Mouse (Mus musculus): ENCODE results near the gene Tor1aip2.

Tor1aip2 gene

DNA sequence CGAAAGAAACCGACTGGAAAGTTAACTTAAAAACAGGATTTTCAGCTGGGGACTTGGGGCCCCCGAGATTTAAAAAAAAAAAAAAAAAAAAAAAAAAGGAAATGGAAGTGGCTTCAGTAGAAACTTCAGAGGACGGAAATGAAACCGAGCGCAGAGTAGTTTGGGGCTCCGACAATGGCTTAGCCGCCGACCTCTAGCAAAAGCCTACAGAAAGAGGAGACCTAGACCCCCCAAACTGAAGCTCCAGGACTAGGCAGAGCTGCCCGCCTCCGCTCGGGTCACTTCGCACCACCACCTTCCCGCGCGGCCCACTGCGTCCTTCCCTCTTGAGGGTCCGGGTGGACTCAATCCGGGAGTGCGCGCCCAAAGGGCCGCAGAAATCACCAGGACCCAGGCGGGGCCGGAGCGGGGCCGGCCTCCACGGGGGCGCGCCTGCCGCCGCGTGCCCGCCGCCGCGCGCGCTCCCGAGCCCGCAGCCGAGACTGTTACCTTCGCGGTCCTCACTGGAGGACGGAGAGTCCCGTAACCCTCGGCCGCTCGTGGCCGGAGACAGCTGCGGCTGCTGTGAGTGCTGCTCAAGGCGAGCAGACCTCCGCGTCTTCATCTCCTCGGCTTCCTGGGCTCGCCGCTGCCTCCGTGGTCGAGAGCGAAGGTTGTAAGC lies at the start of gene Tor1aip2:
Gene Tor1aip2 (plus strand): TSS at position 135 of the 661 bp plus-strand sequence.
- DNase-seq (ENCODE audit: low read depth, low spot score), result peak; percentile 83

DNA sequence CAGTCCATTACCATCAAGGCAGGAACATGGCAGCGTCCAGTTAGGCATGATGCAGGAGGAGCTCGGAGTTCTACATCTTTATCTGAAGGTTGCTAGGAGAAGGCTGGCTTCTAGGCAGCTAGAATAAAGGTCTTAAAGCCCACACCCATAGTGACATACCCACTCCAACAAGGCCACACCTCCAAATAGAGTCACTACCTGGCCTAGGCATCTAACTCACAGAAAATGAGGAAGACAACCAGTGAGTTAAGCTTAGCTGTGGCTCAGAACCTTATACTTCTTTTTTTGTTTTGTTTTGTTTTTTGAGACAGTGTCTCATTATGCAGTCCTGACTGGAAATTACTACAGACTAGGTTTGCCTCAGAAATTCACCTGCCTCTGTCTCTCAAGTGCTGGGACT lies 47.6 kb upstream of the Tor1aip2 start:
- DNase-seq (ENCODE audit: low read depth, low spot score), result no peak

DNA sequence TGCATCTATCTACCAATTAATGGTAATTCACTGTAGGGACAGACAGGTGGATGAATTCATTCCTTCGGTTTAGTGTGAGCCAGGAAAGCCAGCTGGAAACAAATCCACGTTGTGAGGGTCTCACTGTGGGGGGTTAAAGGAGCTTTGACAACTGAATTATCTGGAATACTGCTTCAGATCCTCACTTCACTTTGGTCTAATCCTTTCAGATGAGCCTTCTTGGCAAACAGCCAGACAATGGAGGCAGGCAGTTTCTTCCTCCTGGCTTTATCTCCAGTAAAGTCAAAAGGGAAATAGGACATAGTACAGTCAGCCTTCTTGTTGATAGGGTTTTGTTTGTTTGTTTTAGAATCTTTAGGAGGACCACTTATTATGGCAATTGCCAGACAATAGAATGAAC lies 45.8 kb upstream of the Tor1aip2 start:
- DNase-seq (ENCODE audit: low read depth, low spot score), result no peak

DNA sequence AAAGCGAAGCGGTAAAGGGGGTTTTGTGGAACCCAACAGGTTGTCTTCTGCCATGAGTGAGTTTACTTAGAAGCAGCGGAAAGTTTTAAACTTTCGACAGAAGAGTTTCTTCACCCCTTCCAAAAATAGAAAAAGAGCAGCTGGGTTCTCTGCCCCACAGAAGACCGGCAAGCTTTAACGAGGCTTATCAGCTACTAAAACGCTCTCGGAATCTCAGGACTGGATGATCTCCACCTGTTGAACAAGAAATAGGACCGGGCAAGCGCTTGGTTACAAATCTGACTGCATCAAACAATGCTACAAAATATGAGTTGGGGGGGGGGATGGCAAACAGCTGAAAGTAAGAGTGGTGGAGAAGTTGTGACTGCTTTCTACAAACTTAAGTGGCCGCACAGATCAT lies 44.8 kb upstream of the Tor1aip2 start:
- DNase-seq (ENCODE audit: low read depth, low spot score), result no peak

DNA sequence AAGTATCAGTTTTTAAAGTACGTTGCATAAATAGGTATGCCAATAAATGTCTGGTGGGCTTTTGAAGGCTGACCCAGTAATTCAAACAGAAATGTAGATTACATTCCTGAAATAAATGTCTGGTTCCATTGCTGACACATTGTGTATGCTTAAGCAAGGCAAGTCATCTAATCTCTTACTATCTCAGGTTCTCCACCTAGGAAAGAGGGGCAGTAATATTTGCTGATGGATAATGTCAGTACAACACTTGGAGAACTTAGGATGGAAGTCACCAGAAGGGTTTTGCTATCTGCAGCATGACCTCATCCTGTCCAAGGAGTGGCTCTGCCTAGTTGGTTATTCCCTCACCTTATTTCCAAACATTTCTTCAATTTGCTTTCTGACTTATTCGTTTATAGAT lies 40.7 kb upstream of the Tor1aip2 start:
- no peak for DNase-seq (ENCODE audit: low read depth, low spot score)

DNA sequence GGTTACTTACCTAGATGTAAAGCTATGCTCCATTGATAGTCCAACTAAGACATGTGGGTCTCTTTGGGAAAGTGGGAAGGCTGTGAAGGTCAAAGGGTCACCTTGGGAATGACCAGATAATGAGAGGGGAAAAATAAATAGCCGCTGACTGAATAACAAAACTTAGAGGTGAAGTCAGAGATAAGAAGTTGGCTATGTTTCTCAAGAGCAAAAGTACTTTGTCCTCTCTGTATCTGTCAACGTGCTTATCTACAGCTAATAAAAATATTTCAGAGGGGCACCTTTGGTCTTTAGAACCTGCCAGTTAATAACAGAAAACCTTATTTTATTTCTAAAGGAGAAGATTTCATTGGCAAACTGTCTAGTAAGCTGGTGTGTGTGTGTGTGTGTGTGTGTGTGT lies 39.6 kb upstream of the Tor1aip2 start:
- DNase-seq (ENCODE audit: low read depth, low spot score), result no peak

DNA sequence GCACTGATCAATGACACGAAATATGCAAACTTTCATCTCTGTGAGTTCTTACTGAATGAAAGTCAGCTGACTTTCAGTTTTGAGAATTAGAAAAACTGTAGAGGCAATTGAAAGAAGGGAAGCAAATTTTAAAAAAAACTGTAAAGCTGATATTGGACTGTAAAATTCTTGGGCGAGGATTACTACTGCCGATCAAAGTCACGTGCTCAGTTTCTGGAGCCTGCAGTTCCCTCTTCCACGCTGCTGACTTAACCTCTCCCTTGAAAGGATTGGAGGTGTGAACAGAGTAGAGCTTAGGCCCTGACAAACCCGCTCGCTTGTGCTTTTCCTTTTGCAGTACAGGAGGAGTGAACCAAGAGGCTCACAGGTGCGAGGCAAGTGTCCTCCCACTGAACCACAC lies 32.8 kb upstream of the Tor1aip2 start:
- DNase-seq (ENCODE audit: low read depth, low spot score), result no peak

DNA sequence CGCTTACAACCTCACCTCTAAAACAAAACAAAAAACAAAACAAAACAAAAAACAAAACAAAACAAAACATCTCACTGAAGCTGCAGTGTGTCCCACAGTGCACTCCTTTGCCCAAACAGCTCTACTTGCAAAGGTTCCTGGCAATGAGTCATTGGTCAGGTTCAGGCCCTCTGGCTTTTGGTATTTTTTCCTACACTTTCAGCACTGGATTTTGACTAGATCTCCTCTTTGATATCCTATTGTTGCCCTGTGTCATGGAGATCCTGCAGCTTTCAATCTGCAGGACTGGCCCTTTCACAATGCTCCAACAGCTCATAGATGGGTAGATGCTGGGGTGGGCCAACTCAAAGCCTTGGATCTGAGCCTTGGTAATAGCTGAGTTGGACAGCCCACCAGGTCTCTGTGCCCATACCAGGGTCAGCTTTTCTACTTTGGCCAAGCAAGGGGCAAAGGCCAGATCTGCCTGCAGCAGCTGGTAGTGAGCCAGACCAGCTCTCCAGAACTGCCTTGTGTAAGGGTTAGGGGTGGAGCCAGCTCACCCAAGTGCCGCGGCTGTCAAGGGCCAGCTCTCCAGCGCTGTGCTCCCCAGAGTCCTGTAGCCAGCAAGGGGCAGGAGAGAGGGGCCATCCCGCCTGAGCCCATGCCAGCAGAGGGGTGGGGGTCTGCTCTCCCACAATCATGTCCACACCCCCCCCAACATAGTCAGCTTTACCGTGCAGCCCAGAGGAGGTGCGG lies 31.8 kb upstream of the Tor1aip2 start:
- no peak for DNase-seq (ENCODE audit: low read depth, low spot score)

DNA sequence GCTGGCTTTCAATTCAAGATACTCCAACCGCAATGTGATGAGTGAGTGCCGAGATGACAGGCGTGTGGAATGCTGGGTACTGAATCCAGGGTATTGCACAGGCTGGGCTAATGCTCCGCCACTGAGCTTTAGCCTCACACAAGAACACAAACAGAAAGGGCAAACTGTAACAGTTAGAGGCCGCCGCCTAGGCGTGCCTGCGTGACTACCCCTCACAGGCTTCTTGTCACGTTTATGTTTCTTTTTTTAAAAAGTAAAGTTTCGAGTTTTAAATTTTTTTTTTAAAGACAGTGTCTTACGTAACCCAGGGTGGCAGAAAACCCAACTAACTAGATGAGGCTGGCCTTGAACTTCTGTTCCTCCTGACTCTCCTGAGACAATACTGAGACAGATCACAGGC lies 29.3 kb upstream of the Tor1aip2 start:
- no peak for DNase-seq (ENCODE audit: low read depth, low spot score)

DNA sequence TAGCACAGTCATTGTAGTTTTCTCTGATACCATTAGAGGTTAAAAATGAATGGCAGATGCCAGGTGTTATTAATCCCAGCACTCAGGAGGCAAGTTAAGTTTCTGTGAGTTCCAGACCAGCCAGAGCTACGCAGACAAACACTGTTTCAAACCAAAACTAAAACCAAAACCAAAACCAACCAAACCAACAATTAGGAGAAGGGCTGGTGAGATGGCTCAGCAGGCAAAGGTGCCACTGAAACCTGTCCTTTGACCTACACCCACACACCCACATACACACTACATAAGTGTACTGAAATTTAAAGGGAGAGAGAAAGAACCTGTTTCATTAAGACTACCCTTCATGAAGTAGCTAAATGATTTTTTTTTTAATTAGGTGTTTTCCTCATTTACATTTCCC lies 26.2 kb upstream of the Tor1aip2 start:
- peak; percentile 33 for DNase-seq (ENCODE audit: low read depth, low spot score)

DNA sequence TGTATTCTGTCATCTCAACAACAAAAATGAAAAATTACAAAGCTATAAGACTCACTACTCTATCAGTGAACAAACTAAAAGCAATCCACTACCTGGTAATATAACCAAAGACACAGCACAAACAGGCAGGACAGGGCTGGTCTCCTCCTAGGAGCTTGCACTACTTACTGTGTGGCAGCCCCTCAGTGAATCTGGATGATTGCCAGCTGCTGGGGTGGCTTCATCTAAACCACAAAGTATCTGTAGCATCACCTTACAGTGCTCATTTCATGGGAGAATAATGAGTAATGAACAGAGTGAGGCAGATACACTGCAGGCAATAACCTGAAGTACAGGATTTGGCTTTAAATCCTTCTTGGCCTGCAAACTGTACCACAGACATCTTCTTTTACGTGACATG lies 15.4 kb upstream of the Tor1aip2 start:
- DNase-seq (ENCODE audit: low read depth, low spot score), result no peak

DNA sequence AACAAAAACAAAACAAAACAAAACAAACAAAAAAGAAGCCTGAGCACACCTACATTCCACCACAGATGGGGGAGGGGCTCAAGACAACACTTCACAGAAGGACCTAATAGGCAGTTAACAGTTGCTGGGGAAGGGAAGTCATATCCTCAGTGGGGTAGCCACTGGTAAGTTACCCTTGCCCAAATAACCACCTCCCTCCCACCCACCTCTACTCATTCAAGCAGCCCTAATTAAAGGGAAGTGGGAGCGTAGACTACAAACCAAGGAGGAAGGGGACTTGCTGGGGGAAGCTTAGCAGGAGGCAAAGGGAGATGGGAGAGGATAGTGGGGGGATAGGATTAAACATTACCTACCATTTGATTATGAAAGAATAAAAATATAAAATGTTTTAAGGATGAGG lies 14.8 kb upstream of the Tor1aip2 start:
- DNase-seq (ENCODE audit: low read depth, low spot score), result no peak

DNA sequence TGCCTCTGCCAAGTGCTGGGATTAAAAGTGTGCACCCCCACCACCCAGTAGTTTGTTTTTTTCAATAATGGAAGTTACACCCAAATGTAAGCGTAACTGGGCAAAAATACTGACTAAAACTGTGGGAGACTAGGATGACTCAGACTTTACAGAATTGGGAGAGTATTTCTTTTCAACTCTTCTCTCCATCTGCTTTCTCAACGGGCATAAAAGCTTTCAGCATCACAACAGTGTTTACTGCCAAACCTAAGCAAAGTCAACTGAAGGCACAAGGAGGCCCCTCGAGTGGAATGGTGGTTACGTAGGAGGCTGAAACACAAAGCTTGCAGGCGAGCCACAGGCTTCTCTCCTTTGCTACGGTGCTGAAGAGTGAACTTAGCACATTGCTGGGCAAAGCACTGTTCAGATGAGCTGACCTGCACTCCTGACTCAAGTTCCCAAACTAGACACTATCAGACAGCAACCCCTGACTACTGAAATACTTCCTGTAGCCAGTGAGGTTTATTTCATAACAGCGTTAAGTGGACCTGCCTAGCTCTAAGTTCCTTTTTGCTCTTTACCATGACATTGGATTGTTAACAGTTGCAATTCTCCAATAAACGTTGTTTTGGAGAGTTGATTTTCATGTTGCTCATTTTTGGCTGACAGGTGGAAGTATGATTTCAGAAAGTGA lies 10.2 kb upstream of the Tor1aip2 start:
- DNase-seq (ENCODE audit: low read depth, low spot score), result no peak

DNA sequence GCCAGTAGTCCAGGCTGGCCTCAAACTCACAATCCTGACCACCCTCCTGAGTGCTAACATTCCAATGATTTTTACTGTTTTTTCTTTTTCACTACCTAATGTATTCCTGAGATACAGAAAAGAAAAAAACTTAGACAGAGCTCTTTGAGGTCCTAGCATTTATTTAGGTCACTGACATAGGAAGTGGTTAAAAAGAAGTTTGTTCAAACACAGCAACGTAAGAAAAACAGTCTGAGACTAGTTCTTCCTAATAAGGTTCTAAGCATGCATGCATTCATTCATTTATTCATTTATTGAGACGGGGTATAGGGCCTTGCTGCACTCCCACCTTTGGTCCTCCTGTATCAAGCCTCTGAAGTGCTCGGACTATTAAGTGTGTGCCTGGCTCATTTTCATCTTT lies 7.4 kb upstream of the Tor1aip2 start:
- DNase-seq (ENCODE audit: low read depth, low spot score), result peak; percentile 26

DNA sequence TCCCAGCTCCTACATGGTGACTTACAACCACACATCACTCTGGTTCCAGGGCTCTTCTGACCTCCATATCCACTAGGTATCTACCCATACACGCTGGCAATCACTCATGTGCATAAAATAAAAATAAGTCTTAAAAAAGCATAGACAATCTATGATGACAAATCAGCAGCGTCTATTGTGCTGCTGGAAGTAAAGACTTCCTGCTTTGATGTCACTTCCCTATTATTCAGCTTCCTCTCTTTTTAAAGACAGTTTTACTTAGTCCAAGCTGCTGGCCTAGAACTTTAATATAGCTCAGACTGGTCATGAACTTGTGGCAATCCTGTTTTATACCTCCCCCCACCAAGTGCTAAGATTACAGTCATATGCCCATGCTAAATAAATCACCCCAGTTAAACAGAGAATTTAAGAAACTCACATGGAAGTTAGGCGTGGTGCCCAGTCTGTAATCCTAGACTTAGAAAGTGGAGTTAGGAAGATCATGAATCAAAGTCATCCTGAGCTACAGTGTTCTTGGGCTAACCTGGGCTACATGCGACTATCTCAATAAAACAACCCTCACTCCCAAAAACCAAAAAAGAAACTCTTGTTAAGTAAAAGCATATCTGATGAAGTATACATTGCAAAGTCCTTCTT lies 6.7 kb upstream of the Tor1aip2 start:
- DNase-seq (ENCODE audit: low read depth, low spot score), result peak; percentile 10

DNA sequence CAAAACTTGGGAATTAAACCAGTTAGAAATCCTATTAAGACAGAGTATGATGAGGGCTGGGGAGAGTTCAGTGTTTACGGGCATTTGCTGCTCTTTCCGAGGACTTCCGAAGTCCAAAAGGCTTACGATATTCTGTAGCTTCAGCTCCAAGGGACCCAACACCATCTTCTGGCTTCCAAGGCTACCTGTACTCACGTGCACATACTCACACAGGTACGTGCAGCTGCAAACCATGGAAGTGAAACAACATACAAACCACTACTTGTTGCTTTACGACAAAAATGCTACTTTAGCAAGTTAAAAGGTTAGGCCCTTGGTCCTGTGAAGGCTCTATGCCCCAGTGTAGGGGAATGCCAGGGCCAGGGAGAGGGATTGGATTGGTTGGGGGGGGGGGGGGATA lies 1.3 kb upstream of the Tor1aip2 start:
- no peak for DNase-seq (ENCODE audit: low read depth, low spot score)

DNA sequence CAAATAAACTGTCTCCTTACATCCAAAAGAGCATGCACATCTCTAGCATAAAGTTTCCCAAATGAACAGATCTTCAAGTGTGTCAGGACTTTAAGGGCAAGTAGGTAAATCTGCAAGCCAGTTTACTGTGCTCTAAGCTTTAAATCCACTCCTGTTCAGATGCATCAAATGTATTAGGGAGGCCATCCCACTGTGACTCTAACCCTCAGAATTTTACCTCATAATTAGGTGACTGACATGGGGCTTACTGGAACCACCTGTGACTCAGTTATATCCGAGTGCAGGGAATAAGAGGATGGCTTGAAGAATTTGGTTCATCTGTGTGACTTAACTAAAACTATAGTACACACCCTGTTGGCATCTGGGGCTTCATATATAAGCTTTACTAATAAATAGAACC lies 542 bp upstream of the Tor1aip2 start:
- DNase-seq (ENCODE audit: low read depth, low spot score), result no peak

DNA sequence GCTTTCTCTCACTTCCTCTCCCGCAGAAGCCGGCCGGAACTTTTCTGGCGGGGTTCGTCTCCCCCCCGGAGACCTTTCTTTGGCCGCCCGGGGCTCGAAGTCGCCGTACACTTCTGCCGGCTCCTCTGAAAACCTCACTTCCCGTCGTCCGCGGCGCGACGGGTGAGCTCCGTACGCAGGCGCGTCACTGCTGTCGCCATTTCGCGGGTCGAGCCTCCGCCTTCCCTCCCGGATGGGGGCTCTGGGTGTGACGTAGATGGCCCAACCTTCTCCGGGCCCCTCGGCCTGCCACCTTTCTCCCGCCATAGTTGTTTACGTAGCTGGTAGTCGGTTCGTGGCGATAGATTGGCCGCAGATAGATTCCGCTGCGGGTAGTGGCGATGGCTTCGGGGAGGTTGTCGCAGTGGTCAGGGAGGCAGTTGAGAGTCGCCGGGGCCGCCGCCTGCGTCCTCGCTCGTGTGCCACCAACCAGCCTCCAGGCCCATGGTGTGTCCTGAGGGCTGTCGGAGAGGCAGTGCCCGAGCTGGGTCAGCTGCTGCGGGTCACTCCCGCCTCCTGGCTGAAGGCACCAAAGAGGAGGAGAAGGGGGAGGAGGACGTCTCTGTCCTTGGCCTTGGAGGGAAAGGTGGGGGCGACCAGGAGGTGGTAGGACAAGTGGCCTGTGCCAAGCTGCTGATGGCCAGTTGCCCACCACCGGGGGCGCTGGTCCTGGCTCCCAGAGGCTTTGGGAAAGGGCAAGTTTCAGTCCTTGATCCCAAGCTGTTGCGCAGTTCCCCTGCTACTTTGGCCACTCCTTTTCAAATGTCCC lies 931 bp downstream of the Tor1aip2 start, which contains the start of gene Tor1aip1:
Gene Tor1aip1 (minus strand): TSS at position 551 of the 808 bp plus-strand sequence.
- DNase-seq (ENCODE audit: low read depth, low spot score), result peak; percentile 100

DNA sequence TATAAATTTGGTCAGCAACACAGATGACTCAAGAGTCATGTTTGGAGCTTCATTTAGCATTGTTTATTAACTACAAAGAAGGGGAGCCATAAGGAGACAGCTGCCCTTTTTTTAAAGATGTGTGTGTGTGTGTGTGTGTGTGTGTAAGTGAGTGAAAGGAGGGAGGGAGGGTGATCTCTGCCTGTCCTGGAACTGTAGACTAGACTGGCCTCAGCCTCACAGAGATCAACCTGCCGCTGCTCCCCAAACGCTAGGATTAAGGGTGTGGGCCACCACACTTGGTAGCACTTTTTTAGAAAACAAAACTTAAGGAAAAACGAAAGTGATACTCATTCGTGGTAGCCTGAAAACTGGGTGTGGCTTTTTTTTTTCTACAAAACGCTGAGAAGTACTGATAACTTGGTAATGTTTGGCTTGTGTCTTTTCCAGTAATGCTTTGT lies 2.0 kb downstream of the Tor1aip2 start:
- peak; percentile 83 for DNase-seq (ENCODE audit: low read depth, low spot score)

DNA sequence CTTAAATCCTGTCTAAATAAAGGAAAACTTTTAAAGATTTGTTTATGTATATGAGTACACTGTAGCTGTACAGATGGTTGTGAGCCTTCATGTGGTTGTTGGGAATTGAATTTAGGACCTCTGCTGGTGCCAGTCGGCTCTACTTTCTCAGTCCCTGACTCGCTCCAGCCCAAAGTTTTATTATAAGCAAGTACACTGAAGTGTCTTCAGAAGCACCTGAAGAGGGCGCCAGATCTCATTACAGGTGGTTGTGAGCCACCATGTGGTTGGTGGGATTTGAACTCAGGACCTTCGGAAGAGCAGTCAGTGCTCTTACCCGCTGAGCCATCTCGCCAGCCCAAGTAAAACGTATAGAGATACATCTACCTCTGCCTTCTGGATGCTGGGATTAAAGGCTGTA lies 4.8 kb downstream of the Tor1aip2 start:
- DNase-seq (ENCODE audit: low read depth, low spot score), result peak; percentile 63

DNA sequence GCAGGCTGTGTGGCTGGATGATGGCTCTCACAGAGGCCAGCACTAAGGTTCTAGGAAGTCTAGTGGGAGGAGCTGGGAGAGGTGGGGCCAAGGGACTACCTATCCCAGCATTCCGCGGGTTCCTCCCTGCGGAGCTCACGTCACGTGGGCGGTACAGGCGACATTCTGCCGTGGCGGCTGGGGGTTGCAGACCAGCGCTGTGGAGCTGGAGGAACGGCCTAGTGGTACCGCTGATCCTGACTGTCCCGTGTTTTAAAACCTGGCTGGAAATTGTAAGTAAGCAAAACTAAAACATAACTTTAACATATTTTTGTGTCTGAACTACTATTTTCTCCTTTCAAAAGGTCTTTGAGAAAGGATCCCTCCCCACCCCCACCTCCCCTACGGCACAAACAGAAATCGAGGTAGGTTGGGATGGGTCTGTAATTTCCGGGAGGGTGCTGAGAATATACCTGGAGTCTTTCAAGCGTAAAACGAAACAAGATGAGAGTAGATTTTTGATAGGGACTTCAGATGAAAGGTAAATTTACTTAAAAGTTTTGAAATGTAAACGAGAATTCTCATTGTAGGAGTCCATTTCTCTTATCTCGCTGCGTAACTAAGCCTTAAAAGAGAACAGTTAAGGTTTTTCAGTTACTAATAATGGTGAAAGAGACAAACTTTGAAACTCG lies 5.7 kb downstream of the Tor1aip2 start:
- peak; percentile 92 for DNase-seq (ENCODE audit: low read depth, low spot score)
